Mouse (Mus musculus) ES-E14 (cell line): ENCODE measurements around the gene Hacd2.

Source experiments
- CHD2 ChIP-seq: IDR thresholded peaks from 2 replicates; pipeline ENCODE4 v1.6.1; 2014; ENCODE audit warnings: mild to moderate bottlenecking, low read depth, low read length, inconsistent platforms
- HCFC1 ChIP-seq: IDR thresholded peaks from 2 replicates; pipeline ENCODE4 v1.6.1; 2012; ENCODE audit warnings: low read length, inconsistent platforms, borderline replicate concordance; ENCODE audit not compliant: insufficient read depth
- MAFK ChIP-seq: IDR thresholded peaks from 2 replicates; pipeline ENCODE4 v1.6.1; 2014; ENCODE audit warnings: mild to moderate bottlenecking, low read depth, low read length, inconsistent platforms; ENCODE audit not compliant: insufficient read depth
- ZC3H11A ChIP-seq: IDR thresholded peaks from 2 replicates; pipeline ENCODE4 v1.6.1; 2012; ENCODE audit warnings: low read depth, mild to moderate bottlenecking, inconsistent platforms, low read length, borderline replicate concordance
- ZNF384 ChIP-seq: IDR thresholded peaks from 2 replicates; pipeline ENCODE4 v1.6.1; 2012; ENCODE audit warnings: low read depth, low read length, inconsistent platforms

- no peak for TF ChIP-seq MAFK
- TF ChIP-seq HCFC1 = no peak
- TF ChIP-seq CHD2 = no peak
- TF ChIP-seq ZC3H11A = no peak
- no peak for TF ChIP-seq ZNF384
These were observed 44.9 kb downstream of the Hacd2 start for GRCm38 (mm10) chr16:35067095-35067494.
